Mouse (Mus musculus): ENCODE measurements around the gene Olfr1028.

DNA sequence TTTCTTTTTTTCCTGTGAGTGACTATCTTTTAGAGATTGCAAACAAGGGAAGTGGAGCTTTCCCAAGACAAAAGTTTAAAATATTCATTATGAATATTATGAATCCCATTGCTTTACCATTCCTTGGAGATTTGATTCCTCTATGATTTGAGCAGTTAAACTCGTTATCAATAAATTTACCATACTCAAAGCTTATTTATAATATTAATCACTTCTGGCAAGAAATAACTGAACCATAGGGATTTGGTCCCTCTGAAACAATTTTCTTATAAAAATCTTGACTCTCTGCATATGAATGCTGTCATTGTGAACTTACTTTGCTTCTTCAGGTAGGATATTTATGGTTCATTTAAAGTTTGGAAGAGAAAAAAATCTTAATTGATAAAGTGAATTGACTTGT, 35.3 kb upstream of the Olfr1028 start, which contains the start of gene Olfr1025-ps1:
- TF ChIP-seq POLR2A (IDR thresholded peaks at IDR 0.05; ENCODE audit: low read depth, low read length) (no peak), CTCF (IDR thresholded peaks at IDR 0.05; ENCODE audit: extremely low read depth, insufficient read depth, insufficient read length, insufficient replicate concordance) (no peak)
